Mouse (Mus musculus) spleen, adult 18-20 months (tissue): Measurements from ENCODE around the gene C130079G13Rik.
"Not testable (repeated sequence)": the region's sequence is repeated elsewhere in the genome, so short reads cannot be mapped to it uniquely, and the experiment has no call there.

Experiments used
- DNase-seq, 2 experiments: peaks; one replicate each; pipeline ENCODE4 v3.0.0; 2022; ENCODE audit warnings: mixed read lengths in 2 of 2

The C130079G13Rik gene

GRCm38 (mm10) chr3:59924914-59925313 lies at the start of gene C130079G13Rik:
Gene C130079G13Rik, plus strand, starts transcription at chr3:59925214.
- DNase-seq = no peak

GRCm38 (mm10) chr3:59877601-59878000 lies 47.4 kb upstream of the C130079G13Rik start:
- DNase-seq = not testable (repeated sequence)

GRCm38 (mm10) chr3:59879801-59880554 lies 45.0 kb upstream of the C130079G13Rik start:
- DNase-seq = not testable (repeated sequence)

- DNase-seq = no peak
Observed at GRCm38 (mm10) chr3:59893276-59893675, 31.7 kb upstream of the C130079G13Rik start.

- no peak for DNase-seq
Observed at GRCm38 (mm10) chr3:59934621-59935020, 9.6 kb downstream of the C130079G13Rik start.

GRCm38 (mm10) chr3:59947294-59947950 lies 22.4 kb downstream of the C130079G13Rik start:
- no peak for DNase-seq

- no peak for DNase-seq
Observed at GRCm38 (mm10) chr3:59970891-59971290, 45.9 kb downstream of the C130079G13Rik start.

- DNase-seq = no peak
Observed at GRCm38 (mm10) chr3:59974591-59974990, 49.6 kb downstream of the C130079G13Rik start.
